Comparison of ENCODE assay signal across 23 mouse cellular contexts in genomic region chr16:58539011-58539410, GRCm38 (mm10). TPM values are rescaled to one million over a fixed set of nuclear protein-coding genes. Genes with fewer than 3 reads are reported as not detected.
DNase-seq lines count a peak whose midpoint lies in the region; ATAC-seq and TF ChIP-seq lines count a peak whose summit lies in the region.
"Had no signal": no experiment of that assay in that cellular context is flagged by ENCODE, and none has a peak within 500 bp of the region (broad histone marks: within the 10 kb centered on the region; RNA-seq: fewer than 3 reads in every experiment).

No protein-coding gene starts in this region.

- peak; percentile 62; the same call in 1 of the 2 replicates for ATAC-seq in heart, embryonic 12.5 days (ENCODE audit: insufficient number of reproducible peaks, low FRiP score)
- peak; percentile 88 for ATAC-seq in intestine, embryonic 15.5 days
- peak; percentile 80 for ATAC-seq in liver, embryonic 13.5 days (ENCODE audit: low read depth)
- ATAC-seq: forebrain, postnatal 0 days; hindbrain, postnatal 0 days; midbrain, embryonic 15.5 days had no signal

- H3K27me3 ChIP-seq in heart, embryonic 12.5 days (replicated peaks) = no peaks in the 10 kb centered on the region
- H3K27me3 ChIP-seq in intestine, embryonic 15.5 days (replicated peaks) = no peaks in the 10 kb centered on the region
- H3K27me3 ChIP-seq in liver, embryonic 13.5 days = no peaks in the 10 kb centered on the region
- H3K27me3 ChIP-seq in small intestine, adult 2 months (ENCODE audit: control insufficient read depth, insufficient read depth, low read length) = no peaks in the 10 kb centered on the region
- no peaks in the 10 kb centered on the region for H3K27me3 ChIP-seq in kidney, adult 2 months (replicated peaks; ENCODE audit: control insufficient read depth, insufficient read depth, low read length)
- H3K27me3 ChIP-seq: embryonic facial prominence, embryonic 15.5 days; megakaryocyte, embryonic 14.5 days; midbrain, embryonic 15.5 days had no signal

- peaks cover 32% of the 10 kb centered on the region for H3K4me1 ChIP-seq in heart, embryonic 12.5 days (replicated peaks)
- H3K4me1 ChIP-seq in intestine, embryonic 15.5 days (replicated peaks) = no peaks in the 10 kb centered on the region
- H3K4me1 ChIP-seq in liver, embryonic 13.5 days (replicated peaks) = peaks cover 53% of the 10 kb centered on the region
- H3K4me1 ChIP-seq in small intestine, adult 2 months (ENCODE audit: control insufficient read depth, insufficient read depth, insufficient read length, low read length) = peaks cover 7% of the 10 kb centered on the region
- H3K4me1 ChIP-seq in kidney, adult 2 months (ENCODE audit: control insufficient read depth, insufficient read depth, low read length) = no peaks in the 10 kb centered on the region
- H3K4me1 ChIP-seq: embryonic facial prominence, embryonic 15.5 days; hindbrain, embryonic 10.5 days; midbrain, embryonic 15.5 days had no signal

- H3K4me2 ChIP-seq in heart, embryonic 12.5 days = no peak overlapping the region
- no peak overlapping the region for H3K4me2 ChIP-seq in intestine, embryonic 15.5 days (replicated peaks)
- H3K4me2 ChIP-seq in liver, embryonic 13.5 days = no peak overlapping the region
- H3K4me2 ChIP-seq: embryonic facial prominence, embryonic 15.5 days; midbrain, embryonic 15.5 days had no signal

- TF ChIP-seq POLR2A in small intestine, adult 2 months (IDR thresholded peaks at IDR 0.05; ENCODE audit: low read depth, low read length) = no peak
- no peak for TF ChIP-seq POLR2A in kidney, adult 2 months (IDR thresholded peaks at IDR 0.05; ENCODE audit: low read depth, low read length)

- intact Hi-C loops in heart, postnatal 10 days (cut with DNase I) = no loop called here

- H3K27ac ChIP-seq in heart, embryonic 12.5 days (ENCODE audit: poor library complexity, severe bottlenecking) = peak overlapping the region; percentile 26; the same call in 1 of the 2 replicates
- no peak overlapping the region for H3K27ac ChIP-seq in intestine, embryonic 15.5 days
- H3K27ac ChIP-seq in liver, embryonic 13.5 days = no peak overlapping the region
- H3K27ac ChIP-seq in small intestine, adult 2 months (ENCODE audit: insufficient read depth, low read depth, low read length) = peak overlapping the region; percentile 16; the same call in 1 of the 2 replicates
- no peak overlapping the region for H3K27ac ChIP-seq in kidney, adult 2 months (ENCODE audit: insufficient read depth, low read depth, low read length)
- H3K27ac ChIP-seq: embryonic facial prominence, embryonic 15.5 days; forebrain, embryonic 10.5 days; heart, adult 2 months; hindbrain, embryonic 10.5 days; hindbrain, postnatal 0 days; midbrain, embryonic 15.5 days had no signal

- no peak overlapping the region for H3K9ac ChIP-seq in heart, embryonic 12.5 days
- no peak overlapping the region for H3K9ac ChIP-seq in intestine, embryonic 15.5 days
- H3K9ac ChIP-seq in liver, embryonic 13.5 days = no peak overlapping the region
- H3K9ac ChIP-seq: embryonic facial prominence, embryonic 15.5 days; forebrain, postnatal 0 days; midbrain, embryonic 15.5 days had no signal

- TF ChIP-seq CTCF in small intestine, adult 2 months (IDR thresholded peaks at IDR 0.05; ENCODE audit: extremely low read depth, insufficient read length, insufficient replicate concordance, low read depth, low read length) = no peak
- no peak for TF ChIP-seq CTCF in kidney, adult 2 months (conservative IDR thresholded peaks at IDR 0.05; ENCODE audit: insufficient read depth, insufficient read length, low read depth, low read length)

- no peak for DNase-seq in heart, postnatal 10 days
- no peak for DNase-seq in liver, embryonic 13.5 days
- no peak for DNase-seq in cerebellum, adult 11 months
- no peak for DNase-seq in kidney, adult 2 months
- DNase-seq: adrenal gland, adult 8-10 months; cerebellum, postnatal 14 days; embryo, embryonic 11 days; forebrain, postnatal 0 days; heart, adult 2 months; kidney, adult 8-10 months; kidney, postnatal 14 days; lung, postnatal 10 days; thymus, postnatal 36 days had no signal

- WGBS in heart, embryonic 12.5 days = 20% methylated on average over 2 of the region's 2 CpGs
- 27% methylated on average over 2 of the region's 2 CpGs for WGBS in intestine, embryonic 15.5 days
- 29% methylated on average over 2 of the region's 2 CpGs for WGBS in liver, embryonic 13.5 days (ENCODE audit: insufficient replicate concordance)
- WGBS in small intestine, adult 2 months = 23% methylated on average over 2 of the region's 2 CpGs
- 74% methylated on average over 2 of the region's 2 CpGs for WGBS in kidney, adult 2 months

- no peaks in the 10 kb centered on the region for H3K36me3 ChIP-seq in heart, embryonic 12.5 days
- no peaks in the 10 kb centered on the region for H3K36me3 ChIP-seq in intestine, embryonic 15.5 days
- no peaks in the 10 kb centered on the region for H3K36me3 ChIP-seq in liver, embryonic 13.5 days
- H3K36me3 ChIP-seq in small intestine, adult 2 months (ENCODE audit: control insufficient read depth, insufficient read depth, low read length) = no peaks in the 10 kb centered on the region
- no peaks in the 10 kb centered on the region for H3K36me3 ChIP-seq in kidney, adult 2 months (ENCODE audit: control insufficient read depth, insufficient read depth, low read length)
- H3K36me3 ChIP-seq: embryonic facial prominence, embryonic 15.5 days; forebrain, embryonic 10.5 days; hindbrain, embryonic 10.5 days; midbrain, embryonic 15.5 days had no signal

- H3K4me3 ChIP-seq in heart, embryonic 12.5 days = no peak overlapping the region
- no peak overlapping the region for H3K4me3 ChIP-seq in intestine, embryonic 15.5 days (replicated peaks)
- H3K4me3 ChIP-seq in liver, embryonic 13.5 days (replicated peaks) = no peak overlapping the region
- H3K4me3 ChIP-seq in small intestine, adult 2 months (ENCODE audit: low read depth, low read length) = no peak overlapping the region
- H3K4me3 ChIP-seq in kidney, adult 2 months (ENCODE audit: insufficient read depth, low read depth, low read length) = no peak overlapping the region
- H3K4me3 ChIP-seq: embryonic facial prominence, embryonic 15.5 days; forebrain, embryonic 10.5 days; heart, adult 2 months; hindbrain, embryonic 10.5 days; megakaryocyte, embryonic 14.5 days; midbrain, embryonic 15.5 days; myocyte had no signal

- H3K9me3 ChIP-seq in heart, embryonic 12.5 days (replicated peaks) = no peaks in the 10 kb centered on the region
- no peaks in the 10 kb centered on the region for H3K9me3 ChIP-seq in intestine, embryonic 15.5 days
- H3K9me3 ChIP-seq in liver, embryonic 13.5 days (replicated peaks) = no peaks in the 10 kb centered on the region
- H3K9me3 ChIP-seq: embryonic facial prominence, embryonic 15.5 days; forebrain, embryonic 10.5 days; hindbrain, embryonic 10.5 days; megakaryocyte, embryonic 14.5 days; midbrain, embryonic 15.5 days had no signal

RNA-seq across cellular contexts. Expression of gene St3gal6, which starts 15.0 kb away (rescaled TPM):
- polyA plus RNA-seq in heart, embryonic 12.5 days (2016; fragmentation: Nextera tagmentation; extraction: Ambion mirVana) = 15.9 and 18.2 TPM in 2 replicates
- total RNA-seq in heart, postnatal 10 days (2021) = 10 to 100 TPM; 32.4 to 33.0 TPM
- polyA plus RNA-seq in intestine, embryonic 15.5 days (2015; fragmentation: Nextera tagmentation; extraction: Ambion mirVana) = 18.9 and 19.3 TPM in 2 replicates
- 43.5 and 47.6 TPM in 2 replicates for polyA plus RNA-seq in liver, embryonic 13.5 days (2015; fragmentation: Nextera tagmentation; extraction: Ambion mirVana)
- polyA plus RNA-seq in small intestine, adult 2 months (2012; rRNA removed) = 11.1 and 18.6 TPM in 2 replicates
- 32.5 and 36.6 TPM in 2 replicates for polyA plus RNA-seq in kidney, adult 2 months (2012; rRNA removed)

Comparison
In these comparisons a context has a peak if more than half of its experiments do, and no peak if none do; other contexts are left out.
1. H3K27ac ChIP-seq: peak in heart, embryonic 12.5 days (single experiment) and small intestine, adult 2 months (single experiment); none in intestine, embryonic 15.5 days (single experiment), liver, embryonic 13.5 days (single experiment) and kidney, adult 2 months (single experiment).
2. Peak in every context shown above with its lines, with median percentiles within 50 percentile points of each other: ATAC-seq.